19 mouse cellular contexts compared by ENCODE assay signal in genomic region chr9:86638771-86639170, GRCm38 (mm10). TPM values are rescaled to one million over a fixed set of nuclear protein-coding genes. Genes with fewer than 3 reads are reported as not detected.
A peak's percentile ranks its signal among the peaks of the same experiment; 100 is the strongest.
DNase-seq lines count a peak whose midpoint lies in the region; ATAC-seq and TF ChIP-seq lines count a peak whose summit lies in the region.
"Had no signal": no experiment of that assay in that cellular context is flagged by ENCODE, and none has a peak within 500 bp of the region (broad histone marks: within the 10 kb centered on the region; RNA-seq: fewer than 3 reads in every experiment).

No protein-coding gene starts in this region.

- H3K9me3 ChIP-seq in kidney, embryonic 16.5 days (ENCODE audit: low read length) = no peaks in the 10 kb centered on the region
- H3K9me3 ChIP-seq in lung, postnatal 0 days (ENCODE audit: low read length) = no peaks in the 10 kb centered on the region
- H3K9me3 ChIP-seq: embryonic facial prominence, embryonic 13.5 days; forebrain, embryonic 10.5 days; heart, embryonic 10.5 days; limb, embryonic 13.5 days; megakaryocyte, embryonic 14.5 days had no signal

- no peak overlapping the region for H3K4me2 ChIP-seq in kidney, embryonic 16.5 days (replicated peaks; ENCODE audit: low read depth, low read length)
- no peak overlapping the region for H3K4me2 ChIP-seq in lung, postnatal 0 days (replicated peaks; ENCODE audit: low read depth, low read length)
- H3K4me2 ChIP-seq: embryonic facial prominence, embryonic 13.5 days; limb, embryonic 13.5 days had no signal

- H3K4me3 ChIP-seq in kidney, adult 2 months (ENCODE audit: insufficient read depth, low read depth, low read length) = no peak overlapping the region
- no peak overlapping the region for H3K4me3 ChIP-seq in kidney, embryonic 16.5 days (ENCODE audit: low read length)
- H3K4me3 ChIP-seq in brown adipose tissue, adult 24 weeks (ENCODE audit: insufficient read depth, low read depth, low read length) = no peak overlapping the region
- H3K4me3 ChIP-seq in lung, postnatal 0 days (ENCODE audit: low read depth, low read length) = no peak overlapping the region
- H3K4me3 ChIP-seq: embryonic facial prominence, embryonic 13.5 days; forebrain, embryonic 10.5 days; heart, embryonic 10.5 days; limb, embryonic 13.5 days; megakaryocyte, embryonic 14.5 days had no signal

- no peaks in the 10 kb centered on the region for H3K27me3 ChIP-seq in kidney, adult 2 months (replicated peaks; ENCODE audit: control insufficient read depth, insufficient read depth, low read length)
- H3K27me3 ChIP-seq in kidney, embryonic 16.5 days (ENCODE audit: insufficient read depth, low read length) = no peaks in the 10 kb centered on the region
- H3K27me3 ChIP-seq in lung, postnatal 0 days (replicated peaks; ENCODE audit: insufficient read depth, low read length) = no peaks in the 10 kb centered on the region
- H3K27me3 ChIP-seq: embryonic facial prominence, embryonic 13.5 days; limb, embryonic 13.5 days; megakaryocyte, embryonic 14.5 days had no signal

- TF ChIP-seq CTCF in kidney, adult 2 months (conservative IDR thresholded peaks at IDR 0.05; ENCODE audit: insufficient read depth, insufficient read length, low read depth, low read length) = no peak
- peak; percentile 8; the same call in 1 of the 2 replicates for TF ChIP-seq CTCF in lung, postnatal 0 days (IDR thresholded peaks at IDR 0.05)

- H3K4me1 ChIP-seq in kidney, adult 2 months (ENCODE audit: control insufficient read depth, insufficient read depth, low read length) = no peaks in the 10 kb centered on the region
- no peaks in the 10 kb centered on the region for H3K4me1 ChIP-seq in kidney, embryonic 16.5 days (ENCODE audit: insufficient read depth, low read length)
- peaks cover 2% of the 10 kb centered on the region; the same call in 1 of the 2 replicates for H3K4me1 ChIP-seq in brown adipose tissue, adult 24 weeks (ENCODE audit: control insufficient read depth, insufficient read depth, insufficient read length, low read length)
- H3K4me1 ChIP-seq in lung, postnatal 0 days (ENCODE audit: insufficient read depth, low read depth, low read length) = no peaks in the 10 kb centered on the region; the same call in 1 of the 2 replicates
- H3K4me1 ChIP-seq: embryonic facial prominence, embryonic 13.5 days; forebrain, embryonic 10.5 days; heart, embryonic 10.5 days; limb, embryonic 13.5 days had no signal

- 41% methylated on average over 6 of the region's 6 CpGs for WGBS in kidney, adult 2 months
- WGBS in kidney, embryonic 16.5 days = 62% methylated on average over 6 of the region's 6 CpGs
- WGBS in lung, postnatal 0 days = 37% methylated on average over 6 of the region's 6 CpGs

- no peak for TF ChIP-seq POLR2A in kidney, adult 2 months (IDR thresholded peaks at IDR 0.05; ENCODE audit: low read depth, low read length)

- H3K27ac ChIP-seq in kidney, adult 2 months (ENCODE audit: insufficient read depth, low read depth, low read length) = no peak overlapping the region
- H3K27ac ChIP-seq in kidney, embryonic 16.5 days (ENCODE audit: low read length) = no peak overlapping the region
- H3K27ac ChIP-seq in brown adipose tissue, adult 24 weeks (replicated peaks; ENCODE audit: low read depth, low read length) = peak overlapping the region; percentile 69
- H3K27ac ChIP-seq in lung, postnatal 0 days (ENCODE audit: low read length) = 0 out of 2 replicates have a peak overlapping the region, but pooled peaks have one; percentile 22
- H3K27ac ChIP-seq: embryonic facial prominence, embryonic 13.5 days; forebrain, embryonic 10.5 days; heart, embryonic 10.5 days; limb, embryonic 13.5 days had no signal

- peak; percentile 55 for TF ChIP-seq EP300 in lung, postnatal 0 days (IDR thresholded peaks at IDR 0.05)

- H3K36me3 ChIP-seq in kidney, adult 2 months (ENCODE audit: control insufficient read depth, insufficient read depth, low read length) = no peaks in the 10 kb centered on the region
- H3K36me3 ChIP-seq in kidney, embryonic 16.5 days (ENCODE audit: insufficient read depth, low read length) = no peaks in the 10 kb centered on the region
- no peaks in the 10 kb centered on the region for H3K36me3 ChIP-seq in lung, postnatal 0 days (ENCODE audit: insufficient read depth, low read length)
- H3K36me3 ChIP-seq: embryonic facial prominence, embryonic 13.5 days; forebrain, embryonic 10.5 days; limb, embryonic 13.5 days had no signal

- ATAC-seq in kidney, embryonic 16.5 days (ENCODE audit: low FRiP score, low TSS enrichment) = no peak
- peak; percentile 95 for ATAC-seq in lung, postnatal 0 days
- ATAC-seq: midbrain, embryonic 16.5 days had no signal

- no peak overlapping the region for H3K9ac ChIP-seq in kidney, embryonic 16.5 days (replicated peaks; ENCODE audit: low read length)
- no peak overlapping the region for H3K9ac ChIP-seq in lung, postnatal 0 days (replicated peaks; ENCODE audit: low read depth)
- H3K9ac ChIP-seq: embryonic facial prominence, embryonic 13.5 days; limb, embryonic 13.5 days had no signal

- peak; percentile 22 for DNase-seq in adrenal gland, postnatal 14 days
- DNase-seq in adrenal gland, adult 8-10 months = no peak
- DNase-seq in kidney, adult 2 months = peak; percentile 69
- DNase-seq in lung, postnatal 0 days (ENCODE audit: low spot score) = peak; percentile 89
- DNase-seq in B cell, adult 2 months = no peak
- no peak for DNase-seq in layer of hippocampus, adult 8-10 months (ENCODE audit: low spot score in 2 of 2)
- DNase-seq: adrenal gland, postnatal 25 days; cerebellum, adult 8-10 months; gastrocnemius, postnatal 25 days; heart, postnatal 36 days; right cerebral cortex, adult 18-20 months had no signal

RNA-seq across cellular contexts. Expression of gene Me1, which starts 57.0 kb away (rescaled TPM):
- 534 and 576 TPM in 2 replicates for total RNA-seq in adrenal gland, postnatal 14 days (2021)
- total RNA-seq in adrenal gland, adult 8-10 months (2022) = 1,000 to 10,000 TPM; 1,151 to 1,951 (median 1,592) TPM
- 150 and 153 TPM in 2 replicates for polyA plus RNA-seq in kidney, adult 2 months (2012; rRNA removed)
- polyA plus RNA-seq in kidney, embryonic 16.5 days (2015; fragmentation: Nextera tagmentation; extraction: Ambion mirVana) = 11.6 and 16.1 TPM in 2 replicates
- 817 and 987 TPM in 2 replicates for polyA plus RNA-seq in brown adipose tissue, adult 24 weeks (2012; ENCODE audit: insufficient read depth, insufficient read length, missing spikeins)
- 48.7 and 51.1 TPM in 2 replicates for polyA plus RNA-seq in lung, postnatal 0 days (2015; fragmentation: Nextera tagmentation; extraction: Ambion mirVana)
- 10 to 100 TPM; 65.8 to 71.6 (median 68.2) TPM for total RNA-seq in layer of hippocampus, adult 8-10 months (2022)

Comparison
In these comparisons a context has a peak if more than half of its experiments do, and no peak if none do; other contexts are left out.
1. DNase-seq: peak in adrenal gland, postnatal 14 days (single experiment), kidney, adult 2 months (single experiment) and lung, postnatal 0 days (single experiment); none in adrenal gland, adult 8-10 months (single experiment), B cell, adult 2 months (0 of 2) and layer of hippocampus, adult 8-10 months (0 of 2).
2. H3K27ac ChIP-seq: peak in brown adipose tissue, adult 24 weeks (single experiment) and lung, postnatal 0 days (single experiment); none in kidney, adult 2 months (single experiment) and kidney, embryonic 16.5 days (single experiment).